Mouse (Mus musculus): Measurements from ENCODE around the gene Acp4.

GRCm38 (mm10) chr7:44274096-44274495 is 16.9 kb upstream of the Acp4 start:
- TF ChIP-seq CTCF (IDR thresholded peaks at IDR 0.05; ENCODE audit: low read depth) (no peak), EP300 (IDR thresholded peaks at IDR 0.05; ENCODE audit: low read depth) (no peak)
